Comparison of ENCODE assay signal across 26 mouse cellular contexts in the genomic region with DNA sequence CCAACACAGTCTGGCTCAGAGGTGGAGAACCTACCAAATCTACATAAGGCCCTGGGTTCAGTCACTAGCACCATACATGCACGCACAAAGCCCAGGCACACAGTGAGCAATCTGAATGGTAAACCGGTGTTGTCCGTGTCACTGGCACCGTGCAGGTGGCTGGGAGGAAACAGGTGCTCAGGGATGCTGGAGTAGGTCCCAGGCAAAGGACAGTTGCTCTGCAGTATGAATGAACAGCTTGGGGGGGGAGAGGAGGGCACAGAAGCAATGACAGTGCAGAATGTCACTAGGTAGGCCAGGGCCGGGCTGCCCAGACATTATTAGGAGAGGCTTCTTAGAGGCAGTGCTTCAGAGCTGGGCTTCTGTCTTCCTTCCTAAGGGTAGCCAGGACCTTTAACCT. TPM values are rescaled to one million over a fixed set of nuclear protein-coding genes. Genes with fewer than 3 reads are reported as not detected.
A peak's percentile ranks its signal among the peaks of the same experiment; 100 is the strongest.
DNase-seq lines count a peak whose midpoint lies in the region; ATAC-seq lines count a peak whose summit lies in the region.
"Had no signal": no experiment of that assay in that cellular context is flagged by ENCODE, and none has a peak within 500 bp of the region (broad histone marks: within the 10 kb centered on the region; RNA-seq: fewer than 3 reads in every experiment).

No protein-coding gene starts in this region.

- peaks cover 89% of the 10 kb centered on the region for H3K4me1 ChIP-seq in heart, embryonic 13.5 days
- H3K4me1 ChIP-seq in limb, embryonic 10.5 days = peaks cover 76% of the 10 kb centered on the region

- H3K9me3 ChIP-seq in heart, embryonic 13.5 days = no peaks in the 10 kb centered on the region
- H3K9me3 ChIP-seq in limb, embryonic 10.5 days (replicated peaks) = no peaks in the 10 kb centered on the region
- H3K9me3 ChIP-seq: embryonic facial prominence, embryonic 13.5 days; forebrain, embryonic 13.5 days; limb, embryonic 15.5 days; megakaryocyte, embryonic 14.5 days; midbrain, embryonic 13.5 days; neural tube, embryonic 12.5 days had no signal

- no peak overlapping the region for H3K4me2 ChIP-seq in heart, embryonic 13.5 days
- H3K4me2 ChIP-seq: embryonic facial prominence, embryonic 13.5 days; forebrain, embryonic 13.5 days; limb, embryonic 15.5 days; lung, embryonic 14.5 days; midbrain, embryonic 13.5 days had no signal

- no peak overlapping the region for H3K4me3 ChIP-seq in heart, embryonic 13.5 days
- no peak overlapping the region for H3K4me3 ChIP-seq in limb, embryonic 10.5 days
- H3K4me3 ChIP-seq: embryonic facial prominence, embryonic 13.5 days; erythroblast, embryonic 14.5 days; forebrain, embryonic 13.5 days; gastrocnemius, adult 2 months; limb, embryonic 15.5 days; megakaryocyte, embryonic 14.5 days; midbrain, embryonic 13.5 days; neural tube, embryonic 12.5 days had no signal

- DNase-seq in cerebellum, postnatal 4 days (ENCODE audit: low spot score in 2 of 2) = no peak
- DNase-seq in heart, adult 18-20 months = no peak
- DNase-seq in cerebellum, adult 9-10 months = peak; percentile 82
- no peak for DNase-seq in limb, embryonic 10.5 days (ENCODE audit: low spot score)
- DNase-seq in adipocyte (ENCODE audit: low spot score) = no peak
- no peak for DNase-seq in testis, postnatal 10 days (ENCODE audit: low spot score)
- DNase-seq: adrenal gland, postnatal 10 days; gastrocnemius, adult 2 months; kidney, adult 18-20 months; kidney, postnatal 4 days; layer of hippocampus, adult 9-11 months; lung, embryonic 14.5 days; lung, postnatal 36 days; right cerebral cortex, postnatal 25 days; thymus, postnatal 36 days had no signal

- no peak overlapping the region for H3K27ac ChIP-seq in heart, embryonic 13.5 days (replicated peaks)
- peak overlapping the region; percentile 31; the same call in 1 of the 2 replicates for H3K27ac ChIP-seq in limb, embryonic 10.5 days
- H3K27ac ChIP-seq: embryonic facial prominence, embryonic 13.5 days; forebrain, embryonic 13.5 days; gastrocnemius, adult 2 months; limb, embryonic 15.5 days; liver, embryonic 14.5 days; midbrain, embryonic 13.5 days; neural tube, embryonic 12.5 days had no signal

- 88% methylated on average over 5 of the region's 5 CpGs for WGBS in heart, embryonic 13.5 days
- 90% methylated on average over 5 of the region's 5 CpGs for WGBS in limb, embryonic 10.5 days

- H3K27me3 ChIP-seq in heart, embryonic 13.5 days (replicated peaks) = no peaks in the 10 kb centered on the region
- H3K27me3 ChIP-seq in limb, embryonic 10.5 days (ENCODE audit: low read depth, poor library complexity, severe bottlenecking) = peaks cover 16% of the 10 kb centered on the region
- H3K27me3 ChIP-seq: midbrain, embryonic 13.5 days had no signal

- H3K36me3 ChIP-seq in heart, embryonic 13.5 days = peaks cover 32% of the 10 kb centered on the region
- H3K36me3 ChIP-seq in limb, embryonic 10.5 days = peaks cover 7% of the 10 kb centered on the region; the same call in 1 of the 2 replicates
- H3K36me3 ChIP-seq: limb, embryonic 15.5 days had no signal

- 0 out of 2 replicates have a peak overlapping the region, but pooled peaks have one; percentile 2 for H3K9ac ChIP-seq in heart, embryonic 13.5 days
- H3K9ac ChIP-seq: embryonic facial prominence, embryonic 13.5 days; forebrain, embryonic 13.5 days; limb, embryonic 15.5 days; liver, embryonic 14.5 days; lung, embryonic 14.5 days; midbrain, embryonic 13.5 days; neural tube, embryonic 12.5 days had no signal

- ATAC-seq in cerebellum, adult (ENCODE audit: insufficient number of reproducible peaks, low FRiP score, low TSS enrichment) = peak; percentile 59; the same call in 1 of the 2 replicates
- no peak for ATAC-seq in heart, embryonic 13.5 days (ENCODE audit: extremely low read depth, insufficient number of reproducible peaks, low FRiP score, low TSS enrichment)
- ATAC-seq: activated CD4-positive, CD25-positive, alpha-beta regulatory T cell, adult 4 months; forebrain, embryonic 13.5 days; midbrain, embryonic 13.5 days had no signal

RNA-seq across cellular contexts. Expression of a gene that starts 6.1 kb away (rescaled TPM):
- polyA plus RNA-seq in heart, embryonic 13.5 days (2015; fragmentation: Nextera tagmentation; extraction: Ambion mirVana) = 25.3 and 25.4 TPM in 2 replicates
- 10 to 100 TPM; 21.9 to 27.0 TPM for total RNA-seq in heart, adult 18-20 months (2021)
- polyA plus RNA-seq in limb, embryonic 10.5 days (2016; fragmentation: Nextera tagmentation; extraction: Ambion mirVana) = 9.9 and 12.3 TPM in 2 replicates

RNA-seq across cellular contexts. Expression of a gene that starts 34.3 kb away (rescaled TPM):
- polyA plus RNA-seq in heart, embryonic 13.5 days (2015; fragmentation: Nextera tagmentation; extraction: Ambion mirVana) = 1,205 and 1,287 TPM in 2 replicates
- 100 to 1,000 TPM; 200 to 293 TPM for total RNA-seq in heart, adult 18-20 months (2021)
- 1,171 and 1,177 TPM in 2 replicates for polyA plus RNA-seq in limb, embryonic 10.5 days (2016; fragmentation: Nextera tagmentation; extraction: Ambion mirVana)
- polyA plus RNA-seq: activated CD4-positive, CD25-positive, alpha-beta regulatory T cell, adult 4 months had no signal
